Mouse (Mus musculus) layer of hippocampus, postnatal 14 days (tissue): ENCODE measurements around the gene Nfic. TPM values are rescaled to one million over a fixed set of nuclear protein-coding genes. Genes with fewer than 3 reads are reported as not detected.

Experiments
- DNase-seq, 2 experiments: peaks; one replicate each; pipeline ENCODE4 v3.0.0; 2021 to 2022; ENCODE audit warnings: low spot score in 2 of 2, mixed read lengths in 1 of 2
- total RNA-seq, 2 experiments: library from RNA; stranded (reverse); gene quantifications; 2 replicates each; pipeline ENCODE4 v1.2.3; 2021

The Nfic gene
- total RNA-seq, 2 experiments from 2014 or later, result 66.7 to 70.9 TPM

- DNase-seq, result no peak
Observed at GRCm38 (mm10) chr10:81486496-81486895, 31.1 kb upstream of the Nfic start.

DNA sequence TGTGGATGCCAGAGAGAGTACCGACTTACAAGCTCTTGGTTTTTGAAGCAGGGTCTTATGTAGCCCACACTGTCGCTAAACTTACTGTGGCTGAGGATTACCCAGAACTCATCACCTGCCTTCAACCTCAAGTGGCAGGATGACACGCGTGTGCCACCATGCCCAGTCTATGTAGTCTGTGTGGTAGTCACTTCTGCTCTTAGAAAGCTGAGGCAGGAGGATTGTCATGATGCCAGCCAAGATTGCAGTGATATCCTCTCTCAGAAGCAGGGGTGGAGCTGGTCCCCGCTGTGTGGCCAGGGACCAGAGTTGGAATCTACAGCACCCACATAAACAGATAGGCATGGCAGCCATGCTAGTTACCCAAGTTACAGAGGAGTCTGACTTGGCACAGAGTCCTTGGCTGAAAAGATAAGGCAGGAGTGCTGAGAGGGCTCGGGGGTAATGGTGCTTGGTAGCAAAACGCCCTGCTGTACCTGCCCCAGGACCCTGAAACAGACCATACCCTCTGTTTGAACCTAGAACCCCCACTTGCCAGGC is 30.1 kb upstream of the Nfic start:
- DNase-seq, result no peak

GRCm38 (mm10) chr10:81485060-81485449 is 29.6 kb upstream of the Nfic start:
- no peak for DNase-seq

DNA sequence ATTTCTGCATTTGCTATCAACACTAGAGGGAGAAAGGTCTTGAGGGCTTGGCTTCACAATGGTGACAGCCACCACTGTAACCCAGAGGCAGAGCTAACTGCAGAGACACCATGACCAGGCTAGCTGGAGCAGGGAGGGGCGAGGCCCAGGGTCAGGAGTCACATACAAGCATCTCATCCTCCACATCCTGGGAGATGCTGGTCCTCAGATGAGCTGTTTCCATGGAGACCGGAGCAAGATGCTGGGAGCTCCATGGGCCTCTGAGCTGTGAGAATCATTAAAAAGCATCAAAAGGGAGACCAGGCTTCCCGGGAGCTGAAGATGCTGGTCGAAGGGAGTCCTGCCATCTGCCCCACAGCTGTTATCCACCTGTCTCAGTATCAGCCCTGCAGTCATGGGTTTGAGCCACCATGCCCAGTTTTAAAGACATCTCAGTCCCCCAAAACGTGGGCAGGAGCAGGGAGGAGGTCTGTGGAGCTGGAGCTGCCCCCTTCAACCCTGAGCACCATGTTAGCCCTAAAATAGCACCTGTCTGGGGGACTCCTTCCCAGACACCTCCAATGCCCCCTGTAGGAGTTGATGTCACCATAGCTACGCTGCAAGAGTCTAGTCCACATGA is 29.1 kb upstream of the Nfic start:
- DNase-seq, result no peak

GRCm38 (mm10) chr10:81483983-81484382 is 28.5 kb upstream of the Nfic start:
- DNase-seq, result no peak

DNA sequence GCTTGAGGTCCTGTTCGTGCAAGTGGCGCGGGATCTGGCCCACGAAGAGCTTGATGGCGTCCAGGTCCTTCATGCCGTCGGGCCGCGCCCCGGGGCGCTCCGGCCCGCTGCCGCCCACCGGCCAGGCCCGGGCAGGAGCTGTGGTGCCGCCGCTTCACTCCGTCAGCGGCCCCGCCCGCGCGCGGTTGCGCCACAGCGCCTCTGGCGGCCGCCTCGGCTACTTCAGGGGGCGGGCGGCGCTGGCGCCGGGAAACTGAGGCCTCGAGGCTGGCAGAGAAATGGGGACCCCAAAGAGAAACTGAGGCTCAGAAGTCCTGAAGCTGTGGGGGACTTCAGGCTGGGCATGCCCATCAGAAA is 27.1 kb upstream of the Nfic start, which contains the start of gene Celf5:
TSS of gene Celf5 (minus strand) at position 177 of the 357 bp plus-strand sequence.
- peak; percentile 70 to 74 for DNase-seq

DNA sequence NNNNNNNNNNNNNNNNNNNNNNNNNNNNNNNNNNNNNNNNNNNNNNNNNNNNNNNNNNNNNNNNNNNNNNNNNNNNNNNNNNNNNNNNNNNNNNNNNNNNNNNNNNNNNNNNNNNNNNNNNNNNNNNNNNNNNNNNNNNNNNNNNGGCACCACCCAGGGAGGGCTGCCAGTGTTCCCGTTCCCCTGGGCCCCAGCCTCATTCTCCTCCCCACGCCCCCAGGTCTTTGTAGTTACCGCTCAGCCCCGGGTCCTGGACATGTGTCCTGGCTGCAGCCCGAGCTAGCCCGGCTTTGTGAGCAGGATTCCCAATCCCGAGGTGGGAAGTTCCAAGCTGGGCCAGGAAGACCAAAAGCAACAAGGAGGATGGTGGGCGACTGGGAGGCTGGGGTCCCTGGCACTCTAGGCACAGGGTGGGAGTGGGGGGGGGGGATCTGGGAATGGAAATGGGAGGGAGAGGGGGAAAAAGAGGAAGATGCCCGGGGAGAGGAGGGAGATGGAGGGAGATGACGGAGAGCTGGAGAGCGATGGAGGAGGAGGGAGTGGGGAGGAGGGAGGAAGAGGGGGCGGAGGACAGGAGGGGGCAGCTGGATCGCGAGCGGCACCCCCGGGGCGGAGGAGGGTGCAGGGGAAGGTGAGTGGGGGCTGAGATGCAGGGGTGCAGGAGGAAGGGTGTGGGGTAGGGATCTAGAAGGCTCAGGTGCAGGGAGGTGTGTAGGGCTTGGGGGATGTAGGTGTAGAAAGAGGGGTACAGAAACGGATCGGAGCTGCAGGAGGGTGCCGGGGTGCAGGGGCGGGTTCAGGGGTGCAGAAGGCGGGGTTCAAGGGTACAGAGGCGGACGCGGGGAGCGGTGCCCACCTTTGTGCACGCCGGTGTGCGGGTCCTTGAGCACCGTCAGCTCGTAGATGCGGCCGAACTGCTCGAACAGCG is 26.4 kb upstream of the Nfic start:
- no peak for DNase-seq

DNA sequence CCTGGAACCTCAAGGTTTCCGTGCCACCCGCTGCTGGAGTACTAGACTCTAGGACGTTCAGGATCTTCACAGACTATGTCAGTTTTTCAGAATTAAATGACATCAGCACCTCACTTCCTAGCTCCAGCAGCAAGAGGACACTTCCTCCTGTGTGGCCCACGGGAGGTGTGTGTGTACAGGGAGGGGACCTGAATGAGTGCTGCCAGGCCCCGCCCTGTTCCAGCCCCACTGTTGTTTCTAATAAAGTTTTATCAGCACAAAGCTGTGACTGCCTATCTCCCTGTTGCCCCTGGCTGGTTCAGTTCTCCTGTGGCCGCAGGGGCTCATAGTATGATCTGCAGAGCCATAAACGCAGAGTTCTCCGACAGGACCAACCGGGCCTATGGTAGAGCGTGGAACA is 19.0 kb upstream of the Nfic start:
- DNase-seq, result no peak

GRCm38 (mm10) chr10:81473003-81473451 is 17.6 kb upstream of the Nfic start:
- DNase-seq, result peak; percentile 72 to 88

GRCm38 (mm10) chr10:81472403-81473002 is 17.1 kb upstream of the Nfic start:
- DNase-seq, result no peak

- no peak for DNase-seq
Observed at GRCm38 (mm10) chr10:81470454-81470853, 15.0 kb upstream of the Nfic start.

DNA sequence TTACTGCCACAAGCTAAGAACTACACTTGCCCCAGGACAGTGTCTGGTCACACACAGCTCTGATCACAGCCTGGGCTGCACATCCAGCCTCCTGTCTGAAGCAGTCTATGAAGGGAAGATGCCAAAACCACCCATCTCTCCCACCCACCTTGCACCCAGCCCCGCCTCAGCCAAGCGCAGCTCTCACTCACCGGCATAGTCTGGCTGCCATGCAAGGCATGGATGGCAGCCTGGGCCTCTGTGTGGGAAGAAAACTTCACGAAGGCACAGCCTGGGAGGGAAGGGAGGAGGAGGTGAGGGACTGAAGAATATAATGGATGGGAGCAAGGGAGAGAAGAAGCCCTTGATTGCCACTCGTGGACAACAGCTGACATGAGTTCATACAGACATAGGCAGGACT is 13.8 kb upstream of the Nfic start:
- DNase-seq, result no peak

DNA sequence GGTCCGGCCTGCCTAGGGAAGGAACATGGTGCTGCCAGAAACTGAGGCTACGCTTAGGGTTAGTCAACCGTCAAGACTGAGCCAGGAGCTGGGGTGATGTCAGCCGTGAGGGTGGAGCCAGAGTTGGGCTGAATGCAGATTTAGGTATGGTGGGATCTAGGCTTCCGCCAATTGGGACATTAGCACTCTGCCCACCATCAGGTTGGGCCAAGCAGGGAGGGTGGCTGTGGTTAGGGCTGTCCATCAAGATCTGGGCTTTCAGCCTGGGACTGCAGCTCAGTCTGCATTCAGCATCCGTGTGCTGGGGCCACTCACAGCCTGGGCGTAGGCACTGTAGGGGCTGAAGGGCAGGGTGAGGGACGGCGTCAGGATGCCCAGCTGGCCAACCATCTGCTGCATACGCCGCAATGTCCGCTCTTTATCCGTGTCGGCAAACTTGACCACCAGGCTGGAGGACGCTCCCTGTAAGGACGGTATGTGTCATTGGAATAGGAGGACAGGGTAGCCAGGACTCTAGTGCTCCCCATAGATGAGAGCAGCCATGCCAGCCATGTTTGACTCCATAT is 12.3 kb upstream of the Nfic start:
- no peak for DNase-seq

GRCm38 (mm10) chr10:81466881-81467280 is 11.4 kb upstream of the Nfic start:
- DNase-seq, result no peak

- no peak for DNase-seq
Observed at GRCm38 (mm10) chr10:81466066-81466465, 10.6 kb upstream of the Nfic start.

DNA sequence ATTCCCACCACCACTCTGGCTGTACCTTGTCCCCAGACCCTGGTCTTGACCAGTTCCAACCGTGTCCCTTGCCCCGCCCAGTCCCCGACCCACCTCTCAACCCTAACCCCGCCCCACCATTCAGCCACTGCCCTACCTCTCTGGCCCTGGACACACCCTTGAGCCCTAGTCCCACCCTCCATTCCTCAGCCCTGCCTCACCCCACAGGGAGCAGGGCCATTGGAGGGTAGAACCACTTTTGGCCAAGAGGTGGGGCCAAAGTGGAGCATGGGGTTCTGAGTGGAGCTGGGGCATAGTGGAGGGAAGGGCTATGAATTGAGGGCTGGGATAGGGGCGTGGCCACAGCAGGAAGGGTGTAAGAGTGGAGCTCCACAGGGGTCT is 9.8 kb upstream of the Nfic start:
- DNase-seq, result no peak

- no peak for DNase-seq
Observed at GRCm38 (mm10) chr10:81464405-81465264, 9.2 kb upstream of the Nfic start.

GRCm38 (mm10) chr10:81463531-81463930 is 8.1 kb upstream of the Nfic start:
- DNase-seq, result no peak

GRCm38 (mm10) chr10:81462917-81463316 is 7.5 kb upstream of the Nfic start:
- no peak for DNase-seq

DNA sequence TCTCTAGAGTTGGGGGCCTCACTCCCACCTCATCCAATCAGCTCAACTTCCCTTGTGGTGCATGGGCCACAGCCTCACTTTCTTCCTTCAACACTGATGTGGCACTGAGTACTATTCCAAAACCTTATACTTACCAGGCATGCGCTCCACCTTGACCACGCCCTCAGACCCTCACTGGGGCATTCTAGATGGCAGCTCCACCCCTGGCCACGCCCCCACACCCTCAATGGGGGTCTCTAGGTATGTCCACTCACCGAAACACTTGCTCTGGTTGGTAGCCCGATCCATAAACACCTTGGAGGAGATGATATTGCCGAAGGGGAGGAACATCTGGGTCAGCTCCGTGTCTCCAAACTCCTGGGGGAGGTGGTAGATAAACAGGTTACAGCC is 7.0 kb upstream of the Nfic start:
- no peak for DNase-seq
